Mouse (Mus musculus) skeletal muscle tissue, postnatal 0 days (tissue): ENCODE data around the gene Hcar1. TPM values are rescaled to one million over a fixed set of nuclear protein-coding genes. Genes with fewer than 3 reads are reported as not detected.

Source experiments
- polyA plus RNA-seq: library from polyadenylated mRNA; unstranded; fragments of >200 nt; fragmentation: Nextera tagmentation; extraction: Ambion mirVana; gene quantifications from 2 replicates; pipeline ENCODE4 v1.2.1, GENCODE M21; 2015

The Hcar1 gene
- 0.99 and 6.7 TPM in 2 replicates for polyA plus RNA-seq

DNA sequence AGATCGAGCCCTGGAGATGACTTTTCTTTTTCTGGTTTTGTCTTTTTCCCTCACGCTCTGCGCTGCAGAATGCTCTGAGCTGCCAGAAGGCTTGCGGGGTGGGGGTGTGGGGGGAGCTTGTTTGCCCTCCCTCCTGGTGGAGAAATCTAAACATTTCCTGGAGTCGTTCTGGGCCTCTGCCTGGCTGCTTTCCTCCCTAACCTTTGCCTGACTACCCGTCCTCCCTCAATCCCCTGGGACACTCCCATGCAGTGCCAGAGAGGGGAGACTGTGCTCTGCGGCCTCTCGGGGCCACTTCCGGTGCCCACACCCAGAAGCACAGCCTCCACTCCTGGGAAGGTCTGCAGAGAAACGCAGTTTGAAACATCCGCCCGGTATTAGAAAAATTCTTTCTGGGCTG is at the start of gene Hcar1:
Hcar1 (minus strand) TSS at position 93 of the 400 bp plus-strand sequence.

DNA sequence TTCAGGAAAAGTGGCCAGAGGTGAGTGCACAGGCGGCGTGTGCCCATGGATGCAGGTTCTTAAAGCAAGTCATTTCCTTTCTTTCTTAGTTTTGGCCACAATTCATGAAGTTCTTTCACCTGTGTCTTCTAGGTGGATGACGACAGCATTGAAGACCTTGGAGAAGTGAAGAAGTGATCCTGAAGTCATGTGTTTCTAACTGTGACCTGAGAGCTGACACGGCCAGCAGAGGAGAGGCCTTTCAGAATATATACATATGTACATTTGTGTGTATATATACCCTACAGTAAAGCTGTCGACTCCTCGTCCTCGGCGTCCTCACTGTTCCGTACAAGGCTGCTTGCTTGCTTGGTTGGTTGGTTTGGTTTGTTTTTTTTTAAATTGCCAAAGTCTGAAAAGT is 47.3 kb upstream of the Hcar1 start, which contains the start of gene Gm43518:
Gm43518 (plus strand) TSS at position 301 of the 400 bp plus-strand sequence.

DNA sequence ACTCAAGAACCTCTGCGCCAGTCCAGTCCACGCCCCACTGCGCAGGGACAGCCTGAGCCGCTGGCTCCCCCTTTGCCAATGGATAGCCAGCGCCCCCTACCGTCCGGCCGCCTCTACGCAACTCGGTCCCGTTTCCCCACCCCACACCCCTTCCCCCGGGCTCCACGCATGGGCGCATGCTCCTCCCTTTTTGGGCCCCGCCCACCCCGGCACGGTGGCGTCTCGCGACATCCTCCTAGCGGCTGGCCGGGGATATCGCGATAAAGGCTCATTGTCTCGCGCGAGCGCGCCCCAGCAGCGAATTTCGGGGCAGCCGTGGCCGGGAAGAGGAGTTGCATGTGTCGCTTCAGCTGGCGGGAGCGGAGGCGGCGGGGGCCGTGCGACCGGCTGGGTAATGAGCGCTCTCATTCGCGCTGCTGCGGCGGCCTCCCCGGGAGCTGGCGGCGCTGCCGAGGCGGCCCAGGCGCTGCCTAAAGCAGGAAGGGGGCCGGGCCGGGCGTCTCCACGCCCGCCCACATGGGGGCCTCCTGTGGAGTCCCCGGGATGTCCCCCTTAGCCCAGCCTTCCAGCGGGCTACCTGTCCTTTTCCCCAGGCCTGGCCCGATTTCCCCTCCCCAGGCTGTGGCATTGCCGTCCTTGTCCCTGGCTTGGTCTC is 27.3 kb upstream of the Hcar1 start, which contains the start of gene Denr:
Denr (plus strand) TSS at position 200 of the 655 bp plus-strand sequence.

DNA sequence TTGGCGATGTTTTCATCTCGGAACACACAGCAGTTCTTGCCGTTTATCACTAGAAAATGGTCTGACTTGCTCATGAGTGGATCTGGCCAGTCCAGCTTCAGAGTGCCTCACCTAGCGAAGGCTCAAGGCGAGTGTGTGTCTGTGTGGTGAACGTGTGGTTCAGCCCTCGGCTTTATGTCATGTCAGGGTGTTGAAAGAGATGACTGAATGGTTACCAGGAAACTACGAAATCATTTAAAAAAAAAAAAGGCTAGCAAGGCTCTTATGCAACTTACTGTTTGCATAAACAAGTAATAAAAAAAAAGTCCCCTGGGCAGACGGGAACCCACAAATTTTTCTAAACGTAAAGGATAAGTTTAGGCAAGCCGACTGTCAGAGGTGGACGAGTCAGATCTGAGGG is 14.5 kb downstream of the Hcar1 start, which contains the start of gene Hcar2:
Hcar2 (minus strand) TSS at position 135 of the 400 bp plus-strand sequence.

Other genes with a start within 250 kb of the Hcar1 start
- 45.1 and 46.2 TPM in 2 replicates for gene Clip1, start 195.4 kb downstream of the Hcar1 start, polyA plus RNA-seq
- gene Zcchc8, start 158.9 kb downstream of the Hcar1 start, polyA plus RNA-seq = 33.6 and 33.9 TPM in 2 replicates
- 71.3 and 79.7 TPM in 2 replicates for gene Rsrc2, start 130.6 kb downstream of the Hcar1 start, polyA plus RNA-seq
- 4.9 and 6.2 TPM in 2 replicates for gene Kntc1, start 130.3 kb downstream of the Hcar1 start, polyA plus RNA-seq
- gene Hcar2, start 14.5 kb downstream of the Hcar1 start, polyA plus RNA-seq = 2.0 and 14.0 TPM in 2 replicates
- 102 and 133 TPM in 2 replicates for gene Denr, start 27.2 kb upstream of the Hcar1 start, polyA plus RNA-seq
- gene Gm43518, start 47.4 kb upstream of the Hcar1 start, polyA plus RNA-seq = 0.66 and 1.0 TPM in 2 replicates
- gene Ccdc62, start 50.7 kb upstream of the Hcar1 start, polyA plus RNA-seq = 5.2 and 5.5 TPM in 2 replicates
- gene Hip1r, start 93.6 kb upstream of the Hcar1 start, polyA plus RNA-seq = 1.5 and 1.8 TPM in 2 replicates
- 19.5 and 20.9 TPM in 2 replicates for gene Vps37b, start 152.2 kb upstream of the Hcar1 start, polyA plus RNA-seq
- 2.9 and 3.6 TPM in 2 replicates for gene Abcb9, start 215.8 kb upstream of the Hcar1 start, polyA plus RNA-seq
- gene Ogfod2, start 232.3 kb upstream of the Hcar1 start, polyA plus RNA-seq = 11.4 and 13.7 TPM in 2 replicates
- gene Arl6ip4, start 236.1 kb upstream of the Hcar1 start, polyA plus RNA-seq = 80.7 and 91.8 TPM in 2 replicates